Mouse (Mus musculus) embryo, embryonic 9.5 days (tissue): ENCODE data around the gene Socs4.

Experiments
- DNase-seq: peaks from one replicate; pipeline ENCODE4 v3.0.0-alpha.2; 2017; ENCODE audit errors: extremely low spot score

The Socs4 gene

DNA sequence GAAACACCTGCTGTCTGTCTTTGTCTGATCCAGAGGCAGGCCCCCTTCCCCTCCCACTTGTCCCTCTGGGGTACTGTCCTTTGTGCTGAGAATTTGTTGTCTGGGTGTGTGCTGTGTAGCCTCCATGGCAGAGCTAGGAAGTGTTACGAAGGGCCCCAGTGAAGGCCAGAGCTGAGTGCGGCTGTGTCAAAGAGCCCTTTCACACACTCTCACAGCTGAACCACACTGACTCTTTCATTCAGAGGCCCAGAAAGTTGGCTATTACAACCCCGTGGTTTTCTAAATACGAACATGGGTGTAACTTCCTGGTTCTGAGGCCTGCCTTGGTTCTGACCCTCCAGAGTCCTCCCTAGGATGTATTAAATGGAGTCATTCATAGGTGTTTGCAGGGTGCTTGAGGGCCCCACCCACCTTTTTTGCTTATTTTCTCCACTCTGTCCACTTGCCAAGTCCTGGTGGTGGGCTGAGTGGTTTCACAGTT lies 65.1 kb downstream of the Socs4 start:
- DNase-seq: no peak
